Mouse (Mus musculus) E14TG2a.4 (cell line): ENCODE data around the gene Ttc28.

Experiments used
- H3K27me3 ChIP-seq: 2 replicates; pipeline ENCODE4 v1.6.1; 2014; ENCODE audit warnings: low read length, control low read depth; ENCODE audit not compliant: insufficient read depth
- H3K36me3 ChIP-seq: 2 replicates; pipeline ENCODE4 v1.6.1; 2014; ENCODE audit warnings: low read length, control low read depth; ENCODE audit not compliant: insufficient read depth
- H3K4me1 ChIP-seq: replicated peaks from 2 replicates; pipeline ENCODE4 v1.6.1; 2014; ENCODE audit warnings: low read depth, low read length, control low read depth
- H3K4me3 ChIP-seq: replicated peaks from 2 replicates; pipeline ENCODE4 v1.5.1; 2014; ENCODE audit warnings: mild to moderate bottlenecking, low read length
- H3K9me3 ChIP-seq: 2 replicates; pipeline ENCODE4 v1.6.1; 2014; ENCODE audit warnings: low read length, control low read depth
- CTCF ChIP-seq: conservative IDR thresholded peaks from 2 replicates; pipeline ENCODE4 v1.5.1; 2014; ENCODE audit warnings: low read length
- NANOG ChIP-seq: IDR thresholded peaks from 2 replicates; pipeline ENCODE4 v1.6.1; 2014; ENCODE audit warnings: borderline replicate concordance, low read length, mixed read lengths
- POU5F1 ChIP-seq: IDR thresholded peaks from 2 replicates; pipeline ENCODE4 v1.6.1; 2014; ENCODE audit warnings: low read length, borderline replicate concordance

Ttc28 gene

GRCm38 (mm10) chr5:111155271-111155670 is 275.7 kb downstream of the Ttc28 start:
- no peak overlapping the region for H3K4me3 ChIP-seq
- peaks cover 13% of the 10 kb centered on the region for H3K4me1 ChIP-seq
- no peak for TF ChIP-seq POU5F1
- no peak for TF ChIP-seq NANOG
- no peak for TF ChIP-seq CTCF
- no peaks in the 10 kb centered on the region for H3K36me3 ChIP-seq
- no peaks in the 10 kb centered on the region for H3K9me3 ChIP-seq
- peaks cover 16% of the 10 kb centered on the region for H3K27me3 ChIP-seq

DNA sequence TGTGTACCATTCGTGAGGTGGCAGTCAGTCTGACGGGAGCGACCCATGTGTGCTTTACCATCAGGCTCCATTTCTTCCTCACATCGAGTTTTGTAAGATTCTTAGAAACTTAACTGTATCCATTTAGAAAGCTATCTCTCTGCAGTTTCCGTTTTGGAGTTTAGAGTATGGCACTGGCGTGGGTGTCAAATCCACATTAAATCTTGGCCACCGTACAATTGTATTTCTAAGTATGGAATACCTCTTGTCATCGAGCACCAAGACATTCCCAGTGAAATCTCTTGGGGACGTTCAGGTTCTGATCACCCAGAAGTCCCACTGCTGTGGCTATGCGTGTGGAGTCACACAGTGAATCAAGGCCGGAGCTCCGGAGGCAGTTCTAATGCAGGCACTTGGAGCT is 276.3 kb downstream of the Ttc28 start:
- H3K36me3 ChIP-seq: no peaks in the 10 kb centered on the region
- peaks cover 10% of the 10 kb centered on the region for H3K27me3 ChIP-seq
- no peak overlapping the region for H3K4me3 ChIP-seq
- no peaks in the 10 kb centered on the region for H3K9me3 ChIP-seq
- TF ChIP-seq NANOG (no peak), POU5F1 (no peak), CTCF (no peak)
- peaks cover 19% of the 10 kb centered on the region for H3K4me1 ChIP-seq

DNA sequence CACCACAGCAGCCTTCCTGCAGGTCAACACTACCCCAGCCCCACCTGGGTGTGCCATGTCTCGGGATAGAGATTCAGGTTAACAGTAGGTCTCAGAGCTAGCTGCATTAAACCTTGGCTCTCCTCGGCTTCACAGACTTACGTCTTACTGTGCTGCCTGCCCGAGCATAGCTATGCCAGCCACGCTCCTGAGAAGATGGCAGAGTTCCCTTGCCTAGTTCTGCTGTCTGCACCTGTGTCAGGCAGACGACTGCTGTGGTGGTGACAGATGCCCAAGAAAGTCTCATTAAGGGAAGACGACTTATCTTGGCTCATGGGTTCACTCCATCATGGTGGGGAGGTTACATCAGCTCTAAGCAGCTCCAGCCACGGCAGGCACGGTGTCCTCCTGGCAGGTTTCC is 278.7 kb downstream of the Ttc28 start:
- Histone ChIP-seq H3K9me3 (no peaks in the 10 kb centered on the region), H3K27me3 (peaks cover 17% of the 10 kb centered on the region), H3K36me3 (no peaks in the 10 kb centered on the region), H3K4me1 (peaks cover 19% of the 10 kb centered on the region), H3K4me3 (no peak overlapping the region)
- TF ChIP-seq NANOG (no peak), CTCF (no peak), POU5F1 (no peak)

DNA sequence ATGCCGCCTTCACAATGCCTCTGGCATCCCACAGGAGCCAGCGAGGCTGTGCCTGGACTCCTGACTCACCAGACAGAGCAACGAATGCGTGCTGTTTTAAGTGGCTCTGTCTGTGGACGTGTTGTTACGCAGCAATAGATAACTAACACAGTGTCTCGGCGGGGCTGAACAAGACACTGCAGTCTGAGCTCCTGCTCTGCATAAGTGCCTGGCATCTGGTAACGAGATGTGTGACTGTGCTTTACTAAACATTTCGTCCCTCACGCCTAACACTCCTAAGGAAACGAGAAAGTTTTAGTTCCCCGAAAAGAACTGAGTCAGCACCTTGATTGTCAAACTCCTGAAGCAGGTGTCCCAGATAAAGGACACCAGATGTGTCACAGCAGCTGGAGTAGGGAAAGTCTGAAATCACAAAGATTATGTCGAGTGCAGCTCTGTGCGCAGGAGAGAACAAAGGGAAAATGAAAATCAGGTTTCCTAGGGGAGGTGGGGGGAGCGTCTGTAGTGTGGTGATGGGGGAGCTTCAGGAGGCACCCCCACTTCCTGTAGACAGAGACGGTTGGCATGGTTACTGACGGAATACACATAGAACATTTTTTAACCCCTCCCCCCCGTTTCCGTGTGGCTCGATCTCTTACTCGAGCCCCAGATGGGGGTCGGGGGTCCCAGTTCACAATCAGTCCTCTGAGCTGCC is 280.2 kb downstream of the Ttc28 start:
- Histone ChIP-seq H3K4me1 (peaks cover 19% of the 10 kb centered on the region), H3K9me3 (no peaks in the 10 kb centered on the region), H3K27me3 (peaks cover 14% of the 10 kb centered on the region), H3K4me3 (no peak overlapping the region), H3K36me3 (no peaks in the 10 kb centered on the region)
- TF ChIP-seq CTCF: no peak
- TF ChIP-seq NANOG: no peak
- no peak for TF ChIP-seq POU5F1

- Histone ChIP-seq H3K27me3 (peaks cover 15% of the 10 kb centered on the region), H3K4me3 (no peak overlapping the region), H3K4me1 (peaks cover 22% of the 10 kb centered on the region), H3K9me3 (no peaks in the 10 kb centered on the region), H3K36me3 (no peaks in the 10 kb centered on the region)
- TF ChIP-seq CTCF (no peak), NANOG (no peak), POU5F1 (no peak)
Measured at GRCm38 (mm10) chr5:111161146-111161930, 281.7 kb downstream of the Ttc28 start.

DNA sequence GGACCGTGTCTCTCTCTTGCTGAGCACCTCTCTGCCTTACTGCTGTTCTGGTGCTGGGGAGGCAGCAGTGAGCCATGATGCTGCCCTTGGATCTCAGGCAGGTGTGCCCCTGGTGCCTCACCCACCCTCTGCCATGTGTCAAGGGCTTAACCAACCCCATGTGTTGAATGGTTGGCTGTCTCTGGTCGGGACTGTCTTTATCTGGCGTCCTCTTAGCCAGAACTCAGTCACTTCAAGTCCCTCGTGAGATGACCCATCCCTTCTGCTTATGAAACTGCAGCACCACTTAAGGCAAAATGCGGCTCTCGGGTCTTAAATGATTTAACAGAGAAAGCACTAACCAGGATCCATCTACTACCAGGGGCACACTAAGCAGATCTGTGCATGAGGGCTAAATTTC is 283.3 kb downstream of the Ttc28 start:
- Histone ChIP-seq H3K4me3 (no peak overlapping the region), H3K9me3 (no peaks in the 10 kb centered on the region), H3K27me3 (peaks cover 18% of the 10 kb centered on the region), H3K4me1 (peaks cover 28% of the 10 kb centered on the region), H3K36me3 (no peaks in the 10 kb centered on the region)
- TF ChIP-seq CTCF (no peak), NANOG (no peak), POU5F1 (no peak)

GRCm38 (mm10) chr5:111163377-111163776 is 283.8 kb downstream of the Ttc28 start:
- Histone ChIP-seq H3K9me3 (no peaks in the 10 kb centered on the region), H3K27me3 (peaks cover 18% of the 10 kb centered on the region), H3K36me3 (no peaks in the 10 kb centered on the region), H3K4me1 (peaks cover 30% of the 10 kb centered on the region), H3K4me3 (no peak overlapping the region)
- no peak for TF ChIP-seq POU5F1
- no peak for TF ChIP-seq NANOG
- TF ChIP-seq CTCF: no peak

GRCm38 (mm10) chr5:111164348-111164920 is 284.8 kb downstream of the Ttc28 start:
- Histone ChIP-seq H3K9me3 (no peaks in the 10 kb centered on the region), H3K27me3 (peaks cover 22% of the 10 kb centered on the region), H3K36me3 (no peaks in the 10 kb centered on the region), H3K4me3 (no peak overlapping the region), H3K4me1 (peaks cover 29% of the 10 kb centered on the region)
- TF ChIP-seq CTCF (no peak), NANOG (no peak), POU5F1 (no peak)
